Mouse (Mus musculus) testis, adult 2 months (tissue): ENCODE data around the gene Scn2b. TPM values are rescaled to one million over a fixed set of nuclear protein-coding genes. Genes with fewer than 3 reads are reported as not detected.

Experiments
- H3K27ac ChIP-seq: fragments of 200-500 bp; 2 replicates; pipeline ENCODE4 v1.5.1; 2012; ENCODE audit warnings: low read depth, low read length; ENCODE audit not compliant: control insufficient read depth, insufficient read depth
- H3K27me3 ChIP-seq: fragments of 200-500 bp; 2 replicates; pipeline ENCODE4 v1.6.1; 2012; ENCODE audit warnings: mild to moderate bottlenecking, low read length, moderate library complexity; ENCODE audit not compliant: control insufficient read depth, insufficient read depth
- H3K36me3 ChIP-seq: fragments of 200-500 bp; 2 replicates; pipeline ENCODE4 v1.6.1; 2012; ENCODE audit warnings: mild to moderate bottlenecking, low read length; ENCODE audit not compliant: control insufficient read depth, insufficient read depth
- H3K4me1 ChIP-seq: fragments of 200-500 bp; 2 replicates; pipeline ENCODE4 v1.6.1; 2012; ENCODE audit warnings: low read length; ENCODE audit not compliant: control insufficient read depth, insufficient read depth
- H3K4me3 ChIP-seq: fragments of 200-500 bp; 2 replicates; pipeline ENCODE4 v1.5.1; 2012; ENCODE audit warnings: low read depth, mild to moderate bottlenecking, low read length, moderate library complexity, mixed read lengths; ENCODE audit not compliant: control insufficient read depth
- CTCF ChIP-seq: fragments of 200-500 bp; IDR thresholded peaks from 2 replicates; pipeline ENCODE4 v1.5.1; 2012; ENCODE audit warnings: low read depth, mild to moderate bottlenecking, inconsistent platforms, low read length, moderate library complexity; ENCODE audit not compliant: control insufficient read depth, insufficient read depth, insufficient replicate concordance
- POLR2A ChIP-seq: fragments of 200-500 bp; IDR thresholded peaks from 2 replicates; pipeline ENCODE4 v1.6.1; 2012; ENCODE audit warnings: low read depth, mild to moderate bottlenecking, inconsistent platforms, low read length, moderate library complexity; ENCODE audit not compliant: control insufficient read depth
- polyA plus RNA-seq: library from polyadenylated mRNA; depleted of rRNA; stranded (reverse); fragments of >200 nt; gene quantifications from 2 replicates; pipeline ENCODE4 v1.2.3, GENCODE M21; 2012

The Scn2b gene
- polyA plus RNA-seq, 1 experiment, result 0.48 TPM

GRCm38 (mm10) chr9:45103211-45103979 is 14.2 kb upstream of the Scn2b start:
- H3K4me1 ChIP-seq, result no peaks in the 10 kb centered on the region
- no peak overlapping the region for H3K27ac ChIP-seq
- H3K4me3 ChIP-seq, result no peak overlapping the region
- TF ChIP-seq POLR2A (no peak), CTCF (no peak)
- H3K36me3 ChIP-seq, result no peaks in the 10 kb centered on the region
- no peaks in the 10 kb centered on the region for H3K27me3 ChIP-seq

- Histone ChIP-seq H3K4me3 (no peak overlapping the region), H3K27ac (no peak overlapping the region), H3K36me3 (no peaks in the 10 kb centered on the region), H3K4me1 (no peaks in the 10 kb centered on the region), H3K27me3 (no peaks in the 10 kb centered on the region)
- TF ChIP-seq CTCF (no peak), POLR2A (no peak)
Observed at GRCm38 (mm10) chr9:45105596-45106374, 11.8 kb upstream of the Scn2b start.

GRCm38 (mm10) chr9:45115706-45116105 is 1.9 kb upstream of the Scn2b start:
- TF ChIP-seq CTCF (no peak), POLR2A (no peak)
- H3K27me3 ChIP-seq, result no peaks in the 10 kb centered on the region
- peak overlapping the region; percentile 26; the same call in 1 of the 2 replicates for H3K4me3 ChIP-seq
- H3K4me1 ChIP-seq, result peaks cover 3% of the 10 kb centered on the region
- no peaks in the 10 kb centered on the region for H3K36me3 ChIP-seq
- no peak overlapping the region for H3K27ac ChIP-seq

DNA sequence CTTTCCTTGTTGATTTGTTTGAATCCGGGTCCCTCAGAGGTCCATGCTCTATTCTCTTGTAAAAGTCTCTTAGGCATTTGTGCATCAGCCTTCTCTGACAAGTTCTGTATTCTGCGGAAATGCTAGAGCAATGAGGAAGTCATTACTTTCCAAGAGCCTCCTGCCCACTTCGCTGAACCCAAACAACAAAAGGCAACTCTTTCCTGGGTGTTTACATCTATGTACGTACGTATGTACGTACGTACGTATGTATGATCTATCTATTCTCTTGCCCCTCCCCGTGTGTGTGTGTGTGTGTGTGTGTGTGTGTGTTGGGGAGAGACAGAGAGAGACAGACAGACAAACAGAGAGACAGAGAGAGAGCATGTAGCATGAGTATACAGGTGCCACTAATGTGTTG is 763 bp upstream of the Scn2b start:
- Histone ChIP-seq H3K4me3 (no peak overlapping the region), H3K27me3 (no peaks in the 10 kb centered on the region), H3K36me3 (no peaks in the 10 kb centered on the region), H3K4me1 (peaks cover 3% of the 10 kb centered on the region), H3K27ac (no peak overlapping the region)
- TF ChIP-seq CTCF (no peak), POLR2A (no peak)

DNA sequence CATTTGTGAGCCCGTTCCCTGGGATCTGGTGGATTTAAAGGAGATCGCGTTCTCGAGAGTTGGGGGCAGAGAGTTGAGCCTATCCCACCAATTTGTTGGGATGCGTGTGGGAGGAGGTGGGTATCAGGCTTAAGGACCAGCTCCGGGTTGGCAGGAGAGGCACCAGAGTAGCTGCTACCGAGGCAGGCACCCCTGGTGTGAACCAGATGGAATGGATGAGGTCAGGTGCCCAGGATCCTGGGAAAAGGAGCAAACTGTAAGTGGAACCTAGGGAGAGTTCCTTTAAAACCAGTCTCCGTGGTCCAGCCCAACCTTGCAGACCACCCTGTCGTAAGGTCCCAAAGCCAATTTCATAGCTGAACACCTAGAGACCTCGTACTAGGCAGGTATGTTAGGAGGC is 970 bp downstream of the Scn2b start:
- Histone ChIP-seq H3K27me3 (no peaks in the 10 kb centered on the region), H3K4me1 (peaks cover 3% of the 10 kb centered on the region)

GRCm38 (mm10) chr9:45119316-45119953 is 1.9 kb downstream of the Scn2b start:
- TF ChIP-seq POLR2A (no peak), CTCF (no peak)
- H3K4me3 ChIP-seq, result no peak overlapping the region

More for the DNA sequence above, 970 bp downstream of the Scn2b start:
- no peak overlapping the region for H3K27ac ChIP-seq
- TF ChIP-seq CTCF, result no peak
- no peak for TF ChIP-seq POLR2A
- H3K36me3 ChIP-seq, result no peaks in the 10 kb centered on the region
- no peak overlapping the region; the same call in 1 of the 2 replicates for H3K4me3 ChIP-seq

DNA sequence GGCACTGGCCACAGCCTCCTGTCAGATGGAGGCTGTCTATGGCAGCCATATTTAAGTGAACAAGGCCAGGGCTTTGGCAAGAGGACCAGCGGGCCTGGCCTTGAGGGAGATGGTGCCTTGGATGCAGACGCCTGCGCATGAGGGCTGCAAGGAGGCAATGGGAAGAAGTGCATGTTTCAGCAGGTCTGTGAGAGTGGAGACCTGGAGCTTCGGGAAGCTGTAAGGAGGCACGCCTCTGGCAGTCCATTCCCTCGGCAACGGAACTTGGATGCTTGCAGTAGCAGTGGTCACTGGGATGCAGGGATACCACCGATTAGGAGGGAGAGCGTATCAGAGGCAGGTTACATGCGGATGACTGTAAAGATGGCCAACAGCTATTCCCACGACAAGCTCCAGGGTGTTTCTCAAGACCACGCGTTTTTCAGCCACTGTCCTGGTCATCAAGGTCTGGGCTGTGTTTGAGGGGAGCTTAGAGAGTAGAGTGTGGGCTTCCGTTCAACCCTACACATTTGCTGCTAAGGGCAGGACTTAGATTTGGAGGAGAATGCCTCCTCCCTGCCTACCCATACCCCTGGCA is 2.5 kb downstream of the Scn2b start:
- TF ChIP-seq CTCF, result no peak
- no peak for TF ChIP-seq POLR2A
- no peaks in the 10 kb centered on the region for H3K27me3 ChIP-seq
- H3K4me3 ChIP-seq, result no peak overlapping the region
- H3K27ac ChIP-seq, result no peak overlapping the region
- H3K4me1 ChIP-seq, result peaks cover 3% of the 10 kb centered on the region
- no peaks in the 10 kb centered on the region for H3K36me3 ChIP-seq

More at GRCm38 (mm10) chr9:45119316-45119953, 1.9 kb downstream of the Scn2b start:
- no peak overlapping the region for H3K27ac ChIP-seq
- no peaks in the 10 kb centered on the region for H3K36me3 ChIP-seq
- no peaks in the 10 kb centered on the region for H3K27me3 ChIP-seq
- peaks cover 3% of the 10 kb centered on the region for H3K4me1 ChIP-seq
